Mouse (Mus musculus) heart, adult 8-10 months (tissue): ENCODE data around the gene Dynlt1c. TPM values are rescaled to one million over a fixed set of nuclear protein-coding genes. Genes with fewer than 3 reads are reported as not detected.
"Not testable (repeated sequence)": the region's sequence is repeated elsewhere in the genome, so short reads cannot be mapped to it uniquely, and the experiment has no call there.

Experiments used
- DNase-seq: peaks from one replicate; pipeline ENCODE4 v3.0.0; 2022; ENCODE audit warnings: low spot score
- total RNA-seq, 4 experiments: library from RNA; stranded (reverse); gene quantifications; 2 replicates each; pipeline ENCODE4 v1.2.4; 2022

The Dynlt1c gene
- total RNA-seq, 4 experiments from 2014 or later, result 1.8 to 3.9 (median 2.7) TPM

- DNase-seq, result not testable (repeated sequence)
Observed at GRCm38 (mm10) chr17:6619271-6619670, 17.8 kb downstream of the Dynlt1c start.

DNA sequence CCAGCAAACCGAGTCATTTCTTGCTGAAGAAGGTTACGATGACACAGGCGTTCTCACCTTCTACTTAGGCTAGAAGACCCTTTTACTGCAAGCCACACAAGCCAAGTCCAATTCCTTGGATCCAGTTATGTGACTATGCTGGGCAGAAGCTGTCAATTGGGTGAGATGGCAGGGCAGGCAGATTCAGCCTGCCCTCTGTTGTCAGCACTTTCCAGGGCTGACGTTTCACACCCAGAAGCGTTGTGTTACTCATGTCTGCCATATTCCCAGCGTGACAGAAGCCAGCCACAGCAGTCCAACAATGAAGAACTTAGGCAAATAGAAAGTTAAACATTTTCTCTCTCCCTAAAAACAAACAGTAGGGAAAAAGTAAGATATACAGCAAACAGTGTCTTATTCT lies 18.6 kb downstream of the Dynlt1c start:
- DNase-seq, result not testable (repeated sequence)

- DNase-seq, result not testable (repeated sequence)
Observed at GRCm38 (mm10) chr17:6620730-6621451, 19.4 kb downstream of the Dynlt1c start.

DNA sequence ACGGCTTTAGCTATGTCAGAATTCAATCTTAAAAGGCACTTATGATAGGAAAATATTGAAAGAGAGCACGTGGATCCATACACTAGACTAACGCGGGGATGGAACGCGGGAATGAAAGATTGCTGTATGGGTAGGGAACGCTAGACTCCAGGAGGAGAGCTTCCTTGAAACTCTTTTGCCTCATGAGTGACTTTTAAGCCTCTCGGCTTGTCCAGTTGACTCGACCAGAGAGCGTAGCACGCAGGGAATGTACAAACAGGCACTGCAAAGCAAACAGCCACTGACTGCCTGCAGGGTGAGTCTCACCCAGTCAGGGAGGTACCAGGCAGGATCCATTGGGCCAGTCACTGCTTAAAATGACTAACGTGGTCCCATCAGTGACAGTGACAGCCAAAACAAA lies 20.5 kb downstream of the Dynlt1c start:
- DNase-seq, result not testable (repeated sequence)

- not testable (repeated sequence) for DNase-seq
Observed at GRCm38 (mm10) chr17:6624926-6625558, 23.6 kb downstream of the Dynlt1c start.

GRCm38 (mm10) chr17:6630398-6630797 lies 28.9 kb downstream of the Dynlt1c start:
- DNase-seq, result not testable (repeated sequence)

- DNase-seq, result not testable (repeated sequence)
Observed at GRCm38 (mm10) chr17:6632850-6633249, 31.4 kb downstream of the Dynlt1c start.

GRCm38 (mm10) chr17:6635781-6636180 lies 34.3 kb downstream of the Dynlt1c start:
- not testable (repeated sequence) for DNase-seq

DNA sequence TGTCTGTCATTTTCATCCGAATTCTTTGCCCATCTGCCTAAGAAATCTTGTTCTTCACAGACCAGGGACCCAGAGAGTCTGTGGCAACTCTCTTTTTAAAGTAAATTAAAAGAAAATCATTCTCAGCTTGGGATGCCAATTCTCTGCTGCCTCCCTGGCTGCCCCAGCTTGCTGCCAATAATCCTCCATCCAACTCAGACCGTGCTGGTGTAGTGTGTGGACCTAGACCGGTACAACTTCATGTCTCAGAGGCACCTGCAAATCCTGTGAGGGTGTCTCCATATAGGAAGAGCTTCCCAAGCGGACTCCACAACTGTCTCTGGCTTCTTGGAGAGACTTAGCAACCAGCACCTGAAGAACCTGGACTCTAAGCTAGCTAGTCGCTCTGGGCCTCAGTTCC lies 35.4 kb downstream of the Dynlt1c start:
- no peak for DNase-seq

- not testable (repeated sequence) for DNase-seq
Observed at GRCm38 (mm10) chr17:6637434-6637833, 36.0 kb downstream of the Dynlt1c start.

GRCm38 (mm10) chr17:6638444-6638843 lies 37.0 kb downstream of the Dynlt1c start:
- DNase-seq, result not testable (repeated sequence)

- not testable (repeated sequence) for DNase-seq
Observed at GRCm38 (mm10) chr17:6639486-6639885, 38.0 kb downstream of the Dynlt1c start.

DNA sequence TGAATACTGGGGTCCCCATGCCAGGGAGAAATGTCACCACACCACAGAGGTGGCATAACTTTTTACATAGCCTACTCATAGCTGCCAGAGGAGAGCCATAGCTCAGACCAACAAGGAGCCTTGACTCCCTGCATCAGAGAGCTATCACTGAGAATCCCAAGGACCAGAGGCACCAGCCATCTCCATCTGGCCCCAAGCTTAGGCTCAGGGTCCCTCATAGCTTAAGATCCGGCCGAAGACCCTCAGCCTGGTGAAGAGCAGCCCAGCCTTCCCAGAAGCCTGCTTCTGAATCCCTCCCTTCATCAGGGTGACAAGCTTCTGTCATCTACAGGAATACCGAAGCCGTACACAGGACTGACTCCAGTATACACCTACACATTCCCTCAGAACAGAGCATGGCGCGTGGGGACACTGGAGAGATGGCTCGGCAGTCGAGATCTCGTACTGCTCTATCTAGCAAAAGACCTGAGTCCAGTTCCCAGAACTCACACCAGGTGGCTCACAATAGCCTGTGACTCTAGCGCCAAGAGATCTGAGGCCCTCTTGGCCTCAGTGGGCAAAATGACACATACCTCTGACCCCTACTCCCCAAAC lies 38.7 kb downstream of the Dynlt1c start:
- DNase-seq, result not testable (repeated sequence)

DNA sequence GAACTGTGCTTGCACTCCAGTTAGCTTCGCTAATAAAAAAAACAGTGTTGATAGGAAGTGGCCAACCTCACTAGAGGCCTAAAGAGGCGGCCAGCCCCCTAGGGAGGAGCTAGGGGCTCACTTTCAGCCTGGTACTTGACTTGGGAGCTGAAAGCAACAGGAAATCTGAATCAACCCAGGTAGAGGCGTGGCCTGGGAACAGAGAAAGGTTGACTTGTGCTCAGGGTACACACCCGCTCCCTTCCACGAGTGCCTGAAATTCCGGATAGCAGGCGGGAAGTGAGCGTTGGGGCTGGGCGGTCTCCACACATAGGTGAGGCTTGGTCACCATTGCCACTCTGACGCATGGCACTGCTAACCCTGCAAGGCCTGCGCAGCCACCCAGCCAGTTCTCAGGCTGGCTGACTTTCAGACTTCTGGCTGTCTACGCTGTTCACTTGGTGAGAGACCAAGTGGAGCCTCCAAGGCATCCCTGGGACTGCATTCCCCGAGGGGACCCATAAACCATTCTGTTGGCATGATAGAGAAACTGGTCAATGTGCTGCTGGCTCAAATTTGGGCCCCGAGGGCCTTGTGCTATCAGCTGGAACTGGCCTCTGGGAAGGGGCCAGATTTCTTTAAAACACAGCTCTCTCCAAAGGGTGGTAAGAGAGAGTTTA lies 39.4 kb downstream of the Dynlt1c start:
- not testable (repeated sequence) for DNase-seq

GRCm38 (mm10) chr17:6644210-6644609 lies 42.7 kb downstream of the Dynlt1c start:
- DNase-seq, result not testable (repeated sequence)

GRCm38 (mm10) chr17:6644673-6645072 lies 43.2 kb downstream of the Dynlt1c start:
- not testable (repeated sequence) for DNase-seq

GRCm38 (mm10) chr17:6645668-6646067 lies 44.2 kb downstream of the Dynlt1c start:
- DNase-seq, result not testable (repeated sequence)

GRCm38 (mm10) chr17:6646841-6647240 lies 45.4 kb downstream of the Dynlt1c start:
- not testable (repeated sequence) for DNase-seq

- not testable (repeated sequence) for DNase-seq
Observed at GRCm38 (mm10) chr17:6647452-6647851, 46.0 kb downstream of the Dynlt1c start.

GRCm38 (mm10) chr17:6650904-6651565 lies 49.6 kb downstream of the Dynlt1c start:
- DNase-seq, result not testable (repeated sequence)

DNA sequence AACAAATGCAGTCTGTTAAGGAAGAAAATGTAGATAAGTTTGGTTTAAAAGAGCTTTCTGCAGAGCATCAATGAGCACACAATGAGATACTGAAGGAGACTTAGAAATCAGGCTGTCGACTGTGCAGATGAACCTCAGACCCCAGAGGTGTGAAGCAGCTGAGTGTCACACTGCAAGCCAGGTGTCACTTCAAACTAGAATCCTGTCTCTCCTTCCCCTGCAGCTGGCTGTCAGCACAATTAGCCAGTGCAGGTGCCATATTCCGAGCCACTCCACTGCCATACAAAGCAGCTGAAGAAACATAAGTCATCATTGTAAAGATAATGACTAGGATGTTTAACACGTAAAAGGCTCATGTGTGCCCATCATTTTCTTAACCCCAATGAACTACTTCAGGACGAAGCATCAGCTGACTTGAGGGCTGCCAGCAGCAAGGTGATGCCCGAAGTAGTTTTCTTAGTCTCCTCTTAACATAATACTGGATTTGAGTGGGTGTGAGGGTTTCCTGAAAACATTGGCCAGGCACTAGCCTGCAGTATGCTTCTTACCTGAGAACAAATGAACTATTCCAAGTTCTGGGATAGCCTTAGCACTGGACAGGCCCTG lies 52.0 kb downstream of the Dynlt1c start:
- not testable (repeated sequence) for DNase-seq
